Mouse (Mus musculus) liver, adult 2 months (tissue): ENCODE results near the gene Fgd3.

Source experiments
- CTCF ChIP-seq: fragments of 200-500 bp; IDR thresholded peaks from 2 replicates; pipeline ENCODE4 v1.5.1; 2011; ENCODE audit warnings: low read depth, low read length, control low read depth
- POLR2A ChIP-seq: fragments of 200-500 bp; IDR thresholded peaks from 2 replicates; pipeline ENCODE4 v1.6.1; 2011; ENCODE audit warnings: low read length, control low read depth; ENCODE audit not compliant: insufficient read depth; ENCODE audit errors: extremely low read depth

GRCm38 (mm10) chr13:49267645-49268044, 52.5 kb downstream of the Fgd3 start:
- TF ChIP-seq CTCF (no peak), POLR2A (no peak)
